Mouse (Mus musculus) cerebellum, postnatal 4 days (tissue): ENCODE results near the gene Nkg7.

Experiments used
- DNase-seq, 2 experiments: peaks; one replicate each; pipeline ENCODE4 v3.0.0; 2022; ENCODE audit warnings: low spot score in 2 of 2, mixed read lengths in 1 of 2

The Nkg7 gene

GRCm38 (mm10) chr7:43447801-43448200 is 10.9 kb downstream of the Nkg7 start:
- DNase-seq: no peak

GRCm38 (mm10) chr7:43448246-43448645 is 11.4 kb downstream of the Nkg7 start:
- no peak for DNase-seq

GRCm38 (mm10) chr7:43449811-43450210 is 12.9 kb downstream of the Nkg7 start:
- no peak for DNase-seq

DNA sequence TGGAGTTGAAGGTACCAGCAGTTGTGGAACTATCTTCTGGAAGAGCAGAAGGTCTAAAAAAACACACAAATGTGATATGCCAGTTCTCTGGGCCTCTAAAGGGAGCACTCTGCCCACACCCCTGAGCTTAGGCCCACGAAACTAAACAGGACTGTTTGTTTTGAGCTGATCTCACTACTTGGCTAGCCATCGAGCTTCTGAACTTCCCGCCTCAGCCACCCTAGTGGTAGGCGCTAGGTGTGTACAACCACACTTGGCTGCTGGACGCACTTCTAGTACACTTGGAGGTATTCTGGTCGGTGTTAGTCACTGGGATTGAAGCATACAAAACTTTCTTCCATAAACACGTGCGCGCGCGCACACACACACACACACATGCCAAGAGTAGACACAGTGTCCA is 14.9 kb downstream of the Nkg7 start:
- no peak for DNase-seq

DNA sequence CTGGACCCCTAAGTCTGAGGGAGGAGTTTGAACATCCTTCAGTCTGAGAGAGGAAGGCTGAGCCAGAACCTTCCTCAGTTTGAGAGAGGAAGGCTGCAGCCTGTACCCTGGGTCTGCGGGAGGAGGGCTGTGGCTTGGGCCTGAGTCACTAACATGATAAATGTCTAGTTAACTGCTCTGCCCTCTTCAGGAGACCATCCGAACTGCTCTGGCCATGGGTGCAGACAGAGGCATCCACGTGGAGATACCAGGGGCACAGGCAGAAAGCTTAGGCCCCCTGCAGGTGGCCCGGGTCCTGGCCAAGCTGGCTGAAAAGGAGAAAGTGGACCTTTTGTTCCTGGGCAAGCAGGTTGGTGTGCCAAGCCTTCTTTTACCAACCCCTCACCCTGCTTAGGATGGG is 15.7 kb downstream of the Nkg7 start:
- DNase-seq: no peak

GRCm38 (mm10) chr7:43453599-43454355 is 16.9 kb downstream of the Nkg7 start:
- no peak for DNase-seq

DNA sequence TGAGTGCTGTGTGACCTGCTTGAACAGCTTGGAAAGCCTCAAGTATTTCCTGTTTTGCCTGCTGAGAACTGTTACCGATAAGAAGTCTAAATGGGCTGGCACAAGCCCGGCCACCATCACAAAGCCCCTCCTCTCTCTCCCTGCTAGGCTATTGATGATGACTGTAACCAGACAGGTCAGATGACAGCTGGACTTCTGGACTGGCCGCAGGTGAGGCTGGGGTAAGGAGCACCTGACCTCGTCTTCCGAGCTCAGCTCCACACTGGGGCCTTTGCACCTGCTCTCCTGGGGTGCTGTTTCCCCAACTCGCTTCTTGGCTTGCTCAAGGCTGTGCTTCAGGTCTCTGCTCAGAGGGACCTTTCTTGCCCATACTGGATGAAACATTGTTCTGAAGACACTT is 17.5 kb downstream of the Nkg7 start:
- DNase-seq: no peak

DNA sequence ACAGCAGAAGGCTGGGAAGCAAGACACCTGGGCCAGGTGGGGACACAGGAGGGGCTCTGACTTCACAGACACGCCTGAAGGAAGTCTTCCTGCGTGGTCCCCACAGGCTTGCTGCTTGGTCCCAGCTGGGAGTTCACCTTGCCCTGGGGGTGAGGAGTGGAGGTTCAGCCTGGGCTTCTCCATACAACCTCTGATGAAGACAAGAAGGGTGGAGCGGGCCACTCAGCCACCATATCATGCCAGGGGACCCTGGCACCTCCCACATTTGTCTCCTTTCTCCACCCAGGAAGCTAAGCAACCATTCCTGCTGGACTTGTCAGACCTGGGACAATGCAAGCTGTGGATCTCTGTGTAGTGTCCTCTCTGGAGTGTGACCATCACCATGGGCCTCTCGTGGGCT is 26.0 kb downstream of the Nkg7 start, which contains the start of gene Vsig10l:
Gene Vsig10l, plus strand, starts transcription at position 301 of the 400 bp plus-strand sequence.
- DNase-seq: no peak

DNA sequence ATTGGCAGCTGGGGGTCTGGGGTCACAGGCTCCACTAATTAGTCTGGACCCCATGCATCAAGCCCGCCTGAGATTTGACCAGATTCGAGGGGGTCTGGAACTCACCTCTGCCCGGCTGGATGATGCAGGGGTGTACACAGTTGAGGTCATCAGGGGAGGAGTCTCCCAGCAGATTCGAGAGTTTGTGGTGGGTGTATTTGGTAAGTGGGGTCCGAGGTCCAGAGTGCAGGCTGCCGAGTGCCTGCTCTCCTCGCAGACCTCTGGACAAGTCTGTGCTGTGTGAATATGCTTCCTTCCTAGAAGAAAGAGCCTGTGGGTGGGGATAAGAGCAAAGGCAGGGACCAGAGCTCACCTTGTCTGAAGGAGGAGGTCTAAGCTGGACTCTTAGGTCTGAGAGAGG is 27.1 kb downstream of the Nkg7 start:
- DNase-seq: no peak

DNA sequence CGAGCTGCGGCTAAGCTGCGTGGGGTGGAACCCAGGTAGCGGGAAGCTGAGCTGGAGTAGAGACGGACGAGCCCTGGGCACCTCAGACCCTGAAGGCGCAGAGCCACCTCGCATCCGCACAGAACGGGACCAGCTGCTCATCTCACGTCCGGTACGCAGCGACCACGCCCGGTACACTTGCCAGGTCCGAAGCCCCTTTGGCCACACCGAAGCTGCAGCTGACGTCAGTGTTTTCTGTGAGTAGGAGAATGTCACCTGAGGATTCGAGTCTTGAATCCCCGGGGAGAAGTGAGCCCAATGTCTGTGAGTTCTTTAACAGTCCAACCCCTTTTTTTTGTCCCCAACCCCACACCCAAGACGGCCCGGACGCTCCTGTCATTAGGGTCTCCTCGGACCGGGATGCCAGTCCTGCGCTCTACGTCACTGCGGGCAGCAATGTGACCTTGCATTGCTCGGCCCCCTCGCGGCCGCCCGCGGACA is 28.0 kb downstream of the Nkg7 start:
- peak in 1 of 2 experiments; percentile 50 for DNase-seq

GRCm38 (mm10) chr7:43465344-43466098 is 28.6 kb downstream of the Nkg7 start:
- peak; percentile 52 to 74 for DNase-seq

GRCm38 (mm10) chr7:43466099-43466694 is 29.3 kb downstream of the Nkg7 start:
- peak; percentile 69 to 84 for DNase-seq

DNA sequence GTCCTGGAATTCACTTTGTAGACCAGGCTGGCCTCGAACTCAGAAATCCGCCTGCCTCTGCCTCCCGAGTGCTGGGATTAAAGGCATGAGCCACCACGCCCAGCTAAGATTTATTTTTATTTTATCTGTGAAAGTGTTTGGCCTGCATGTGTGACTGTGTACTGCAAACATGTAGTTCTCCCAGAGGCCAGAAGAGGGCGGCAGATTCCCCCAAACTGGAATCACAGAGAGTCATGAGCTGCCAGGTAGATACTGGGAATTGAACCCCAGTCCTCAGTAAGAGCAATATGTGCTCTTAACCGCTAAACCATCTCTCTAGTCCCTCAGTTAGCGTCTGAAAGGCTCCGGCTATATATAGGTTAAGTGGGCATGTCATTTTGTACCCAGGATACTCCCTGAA is 33.5 kb downstream of the Nkg7 start:
- DNase-seq: peak in 1 of 2 experiments; percentile 38

DNA sequence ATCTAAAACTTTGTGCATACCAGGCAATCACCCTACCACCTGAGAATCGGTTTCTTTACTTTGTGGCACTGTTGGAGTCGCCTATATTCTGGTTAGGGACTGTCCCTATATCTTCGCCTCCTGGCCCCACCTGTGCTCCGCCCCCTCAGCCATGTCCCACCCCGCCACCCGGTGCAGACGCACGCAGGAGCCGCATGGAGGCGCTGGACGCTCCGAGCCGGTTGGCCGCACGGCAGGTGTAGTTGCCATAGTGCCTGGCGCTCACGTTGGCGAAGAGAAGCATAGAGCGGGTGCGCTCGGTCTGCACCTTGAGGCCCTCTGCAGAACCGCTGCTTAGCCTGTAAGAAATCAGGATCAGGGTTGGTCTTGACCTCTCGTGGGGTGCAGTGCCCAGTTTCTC is 38.8 kb downstream of the Nkg7 start:
- DNase-seq: peak in 1 of 2 experiments; percentile 32

DNA sequence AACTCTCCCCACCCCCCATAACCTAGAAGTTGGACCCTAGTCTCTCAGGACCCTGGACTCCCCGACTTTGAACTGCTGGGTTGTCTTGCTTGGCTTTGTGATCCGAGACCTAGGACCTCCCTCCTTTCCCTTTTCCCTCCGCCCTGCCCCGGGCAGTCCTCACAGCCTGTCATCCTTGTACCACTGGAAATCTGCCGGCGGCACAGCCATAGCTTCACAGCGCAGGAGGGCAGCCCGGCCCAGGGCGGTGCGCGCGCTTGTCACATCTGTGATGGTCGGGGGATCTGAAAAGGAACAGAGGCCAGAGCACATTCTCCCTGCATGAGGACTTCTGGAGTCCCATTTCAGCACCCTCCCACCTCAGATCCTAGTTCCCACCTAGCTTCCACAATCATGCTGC is 39.5 kb downstream of the Nkg7 start:
- DNase-seq: no peak

GRCm38 (mm10) chr7:43481191-43481590 is 44.3 kb downstream of the Nkg7 start:
- DNase-seq: no peak

DNA sequence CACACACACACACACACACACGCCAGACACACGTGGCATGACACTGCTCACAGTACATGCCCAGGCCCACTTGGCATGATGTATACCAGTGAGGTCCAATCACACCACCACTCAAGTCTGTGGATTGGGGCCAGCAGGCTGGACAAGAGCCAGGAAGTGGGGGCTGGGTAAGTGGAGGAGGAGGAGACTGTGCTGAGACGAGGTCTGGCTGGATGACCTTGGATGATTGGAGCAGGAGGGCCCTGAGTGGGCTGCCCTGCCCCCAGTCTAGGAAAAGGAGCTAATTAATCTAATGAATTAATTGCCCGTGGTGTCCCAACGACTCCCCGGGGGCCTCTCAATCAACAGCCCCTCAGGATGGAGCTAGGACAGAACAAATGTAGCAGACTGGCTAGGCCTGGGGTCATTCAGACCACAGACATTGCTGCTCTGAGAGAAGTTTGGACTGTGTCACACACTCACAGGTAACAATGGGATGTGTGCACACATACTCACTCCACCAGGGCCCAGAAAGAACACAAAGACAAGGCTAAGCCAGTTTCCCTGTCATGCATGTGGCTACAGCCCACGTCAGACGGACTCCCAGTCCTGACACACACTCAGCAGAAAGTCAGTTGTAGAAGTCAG is 45.3 kb downstream of the Nkg7 start:
- DNase-seq: peak in 1 of 2 experiments; percentile 78

- no peak for DNase-seq
These were observed 46.4 kb downstream of the Nkg7 start for GRCm38 (mm10) chr7:43483236-43483635.
